Mouse (Mus musculus) kidney, embryonic 16.5 days (tissue): ENCODE data around the gene Endod1. TPM values are rescaled to one million over a fixed set of nuclear protein-coding genes. Genes with fewer than 3 reads are reported as not detected.

ENCODE experiments used
- ATAC-seq: fragments of 200-750 bp; cut with Nextera tagmentation; 2 replicates; pipeline ENCODE4 v1.8.0; 2017; ENCODE audit warnings: moderate TSS enrichment; ENCODE audit not compliant: low FRiP score, low TSS enrichment
- H3K27ac ChIP-seq: fragments of 300-500 bp; sonication (generic); 2 replicates; pipeline ENCODE4 v1.5.1; 2014; ENCODE audit warnings: low read length
- H3K27me3 ChIP-seq: fragments of 300-500 bp; sonication (generic); 2 replicates; pipeline ENCODE4 v1.6.1; 2014; ENCODE audit warnings: low read length, control low read depth, mixed read lengths; ENCODE audit not compliant: insufficient read depth
- H3K36me3 ChIP-seq: fragments of 300-500 bp; sonication (generic); 2 replicates; pipeline ENCODE4 v1.6.1; 2014; ENCODE audit warnings: low read length, control low read depth, mixed read lengths; ENCODE audit not compliant: insufficient read depth
- H3K4me1 ChIP-seq: fragments of 300-500 bp; sonication (generic); 2 replicates; pipeline ENCODE4 v1.6.1; 2014; ENCODE audit warnings: low read length, control low read depth, mixed read lengths; ENCODE audit not compliant: insufficient read depth
- H3K4me2 ChIP-seq: fragments of 300-500 bp; sonication (generic); replicated peaks from 2 replicates; pipeline ENCODE4 v1.6.1; 2014; ENCODE audit warnings: low read depth, low read length
- H3K4me3 ChIP-seq: fragments of 300-500 bp; sonication (generic); 2 replicates; pipeline ENCODE4 v1.5.1; 2014; ENCODE audit warnings: mild to moderate bottlenecking, low read length
- H3K9ac ChIP-seq: fragments of 300-500 bp; sonication (generic); replicated peaks from 2 replicates; pipeline ENCODE4 v1.6.1; 2014; ENCODE audit warnings: low read length
- H3K9me3 ChIP-seq: fragments of 300-500 bp; sonication (generic); 2 replicates; pipeline ENCODE4 v1.6.1; 2016; ENCODE audit warnings: low read length, control low read depth
- WGBS: fragments of 180-500 bp; shearing (Covaris S2); extraction: QIAGEN DNeasy Blood & Tissue Kit; methylation state at CpG from one replicate; pipeline ENCODE4 v1.1.7; 2014; 5-methylcytosine and 5-hydroxymethylcytosine counted together
- polyA plus RNA-seq: library from polyadenylated mRNA; unstranded; fragments of >200 nt; fragmentation: Nextera tagmentation; extraction: Ambion mirVana; gene quantifications from 2 replicates; pipeline ENCODE4 v1.2.1, GENCODE M21; 2015

Gene Endod1
- polyA plus RNA-seq, 1 experiment from 2014 or later: 17.8 TPM

DNA sequence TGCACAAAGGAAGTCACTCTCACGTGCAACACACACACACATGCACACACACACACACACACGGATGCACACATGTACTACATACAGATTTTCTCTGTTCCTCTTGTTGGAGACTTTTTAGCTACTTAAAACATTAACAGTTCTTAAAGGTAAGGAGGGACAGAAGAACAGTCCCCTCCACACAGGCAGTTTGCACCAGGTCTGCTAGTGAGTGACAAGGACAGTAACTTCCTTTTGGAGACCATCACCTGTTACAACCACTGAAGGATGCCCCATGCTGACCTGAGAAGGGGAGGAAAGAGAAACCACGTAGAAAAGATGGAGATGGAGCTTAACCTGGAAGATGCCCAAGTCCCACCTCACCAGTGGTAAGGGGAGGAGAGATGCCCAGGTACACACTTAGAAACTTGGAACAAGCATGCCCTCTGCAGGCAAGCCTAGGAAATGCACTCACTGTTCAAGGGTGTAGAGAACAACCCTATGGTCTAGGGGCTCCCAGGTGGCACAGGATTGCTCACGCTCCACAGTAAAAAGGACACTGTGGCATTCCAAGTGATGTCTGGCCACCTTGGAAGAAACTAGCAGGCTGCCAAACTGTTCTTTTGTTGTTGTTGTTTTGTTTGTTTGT, 39.2 kb downstream of the Endod1 start:
- Histone ChIP-seq H3K9ac (no peak overlapping the region), H3K4me2 (no peak overlapping the region), H3K4me1 (no peaks in the 10 kb centered on the region), H3K36me3 (no peaks in the 10 kb centered on the region), H3K27ac (no peak overlapping the region), H3K4me3 (no peak overlapping the region), H3K9me3 (no peaks in the 10 kb centered on the region), H3K27me3 (no peaks in the 10 kb centered on the region)
- ATAC-seq: peak; percentile 71
- WGBS: 58% methylated on average over 4 of the region's 4 CpGs

DNA sequence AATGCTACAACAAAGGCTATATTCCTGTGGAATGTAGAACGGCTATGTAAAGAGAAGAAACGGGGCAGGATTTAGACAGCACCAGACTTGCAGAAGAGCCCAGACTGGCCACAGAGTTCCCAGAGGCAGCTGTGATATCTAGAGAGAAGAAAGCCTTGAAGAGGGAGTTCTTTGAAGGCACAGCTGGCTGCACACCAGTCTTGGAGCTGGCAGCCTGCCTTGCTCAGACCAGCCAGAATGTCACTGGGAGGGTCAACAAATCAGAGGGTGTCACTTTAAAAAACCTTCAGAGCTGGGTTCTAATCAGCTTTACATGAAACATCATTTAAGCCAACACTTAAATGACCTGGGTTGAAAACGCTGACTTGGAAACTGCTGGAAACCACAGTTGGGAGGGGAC, 42.6 kb downstream of the Endod1 start:
- no peaks in the 10 kb centered on the region for H3K9me3 ChIP-seq
- WGBS: 67% methylated on average over 3 of the region's 3 CpGs
- no peak overlapping the region for H3K4me3 ChIP-seq
- no peaks in the 10 kb centered on the region for H3K27me3 ChIP-seq
- no peaks in the 10 kb centered on the region for H3K36me3 ChIP-seq
- H3K4me1 ChIP-seq: no peaks in the 10 kb centered on the region
- H3K4me2 ChIP-seq: no peak overlapping the region
- ATAC-seq: no peak
- H3K27ac ChIP-seq: no peak overlapping the region
- H3K9ac ChIP-seq: no peak overlapping the region

GRCm38 (mm10) chr9:14336901-14337300, 44.4 kb downstream of the Endod1 start:
- Histone ChIP-seq H3K9ac (no peak overlapping the region), H3K9me3 (no peaks in the 10 kb centered on the region), H3K36me3 (peaks cover 7% of the 10 kb centered on the region; the same call in 1 of the 2 replicates), H3K27me3 (no peaks in the 10 kb centered on the region), H3K4me2 (no peak overlapping the region), H3K4me3 (no peak overlapping the region), H3K27ac (no peak overlapping the region), H3K4me1 (no peaks in the 10 kb centered on the region)
- ATAC-seq: no peak
- WGBS: 95% methylated on average over 3 of the region's 3 CpGs

GRCm38 (mm10) chr9:14335829-14336228, 45.5 kb downstream of the Endod1 start:
- no peaks in the 10 kb centered on the region for H3K4me1 ChIP-seq
- no peak for ATAC-seq

GRCm38 (mm10) chr9:14316618-14317017, 64.7 kb downstream of the Endod1 start:
- Histone ChIP-seq H3K27ac (no peak overlapping the region), H3K9me3 (no peaks in the 10 kb centered on the region), H3K9ac (no peak overlapping the region), H3K27me3 (no peaks in the 10 kb centered on the region), H3K4me3 (no peak overlapping the region), H3K36me3 (peaks cover 55% of the 10 kb centered on the region), H3K4me2 (no peak overlapping the region), H3K4me1 (no peaks in the 10 kb centered on the region)
- ATAC-seq: no peak
- 93% methylated on average over 1 of the region's 1 CpGs for WGBS

More at GRCm38 (mm10) chr9:14335829-14336228, 45.5 kb downstream of the Endod1 start:
- Histone ChIP-seq H3K9me3 (no peaks in the 10 kb centered on the region), H3K4me2 (no peak overlapping the region), H3K27ac (no peak overlapping the region), H3K27me3 (no peaks in the 10 kb centered on the region), H3K9ac (no peak overlapping the region), H3K36me3 (peaks cover 12% of the 10 kb centered on the region; the same call in 1 of the 2 replicates), H3K4me3 (no peak overlapping the region)
- WGBS: 84% methylated on average over 4 of the region's 4 CpGs

DNA sequence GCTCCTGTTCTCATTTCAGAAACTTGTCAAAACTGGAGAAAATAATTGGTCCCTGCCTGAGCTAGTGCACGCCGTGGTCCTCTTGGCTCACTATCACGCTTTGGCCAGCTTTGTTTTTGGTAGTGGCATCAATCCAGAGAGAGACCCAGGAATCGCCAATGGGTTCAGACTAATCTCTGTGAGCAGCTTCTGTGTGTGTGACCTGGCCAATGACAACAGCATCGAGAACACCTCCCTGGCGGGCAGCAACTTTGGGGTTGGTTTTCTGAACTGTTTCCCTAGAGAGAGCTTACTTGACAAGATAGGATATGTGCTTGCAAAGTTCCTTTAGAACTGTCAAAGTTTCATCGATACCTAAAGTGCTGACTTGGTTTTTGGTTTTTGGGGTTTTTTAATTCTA, 66.8 kb downstream of the Endod1 start:
- Histone ChIP-seq H3K9me3 (no peaks in the 10 kb centered on the region), H3K27ac (no peak overlapping the region), H3K27me3 (no peaks in the 10 kb centered on the region), H3K4me1 (no peaks in the 10 kb centered on the region), H3K4me3 (no peak overlapping the region), H3K9ac (no peak overlapping the region), H3K4me2 (no peak overlapping the region), H3K36me3 (peaks cover 50% of the 10 kb centered on the region)
- no peak for ATAC-seq
- 86% methylated on average over 7 of the region's 7 CpGs for WGBS

DNA sequence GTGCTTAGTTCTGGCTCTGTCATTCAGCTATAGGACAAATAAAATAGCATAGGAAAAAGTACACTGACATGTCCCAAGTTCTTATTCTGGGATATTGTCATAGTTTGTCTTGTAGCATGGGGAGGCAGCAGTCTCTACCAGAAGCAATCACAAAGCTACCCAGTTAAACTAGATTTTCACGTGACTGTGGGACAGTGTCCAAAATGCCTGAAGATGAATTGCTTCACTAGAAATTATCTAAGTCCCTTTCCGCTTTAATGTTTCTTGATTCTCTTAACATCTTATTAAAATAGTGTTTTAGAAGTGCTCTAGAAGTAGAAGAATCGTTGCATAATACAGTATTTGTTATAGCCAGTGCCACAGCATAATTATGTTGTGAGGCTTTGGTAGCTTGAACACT, 67.3 kb downstream of the Endod1 start:
- Histone ChIP-seq H3K27me3 (no peaks in the 10 kb centered on the region), H3K27ac (no peak overlapping the region), H3K9ac (no peak overlapping the region), H3K4me3 (no peak overlapping the region), H3K4me2 (no peak overlapping the region), H3K4me1 (no peaks in the 10 kb centered on the region), H3K36me3 (peaks cover 48% of the 10 kb centered on the region), H3K9me3 (no peaks in the 10 kb centered on the region)
- WGBS: 86% methylated on average over 3 of the region's 3 CpGs
- ATAC-seq: no peak

GRCm38 (mm10) chr9:14307341-14307740, 74.0 kb downstream of the Endod1 start:
- ATAC-seq: no peak
- Histone ChIP-seq H3K9me3 (no peaks in the 10 kb centered on the region), H3K4me2 (no peak overlapping the region), H3K4me1 (peaks cover 3% of the 10 kb centered on the region), H3K9ac (no peak overlapping the region), H3K27ac (no peak overlapping the region), H3K4me3 (no peak overlapping the region), H3K27me3 (no peaks in the 10 kb centered on the region), H3K36me3 (peaks cover 22% of the 10 kb centered on the region)
- WGBS: 83% methylated on average over 3 of the region's 3 CpGs

DNA sequence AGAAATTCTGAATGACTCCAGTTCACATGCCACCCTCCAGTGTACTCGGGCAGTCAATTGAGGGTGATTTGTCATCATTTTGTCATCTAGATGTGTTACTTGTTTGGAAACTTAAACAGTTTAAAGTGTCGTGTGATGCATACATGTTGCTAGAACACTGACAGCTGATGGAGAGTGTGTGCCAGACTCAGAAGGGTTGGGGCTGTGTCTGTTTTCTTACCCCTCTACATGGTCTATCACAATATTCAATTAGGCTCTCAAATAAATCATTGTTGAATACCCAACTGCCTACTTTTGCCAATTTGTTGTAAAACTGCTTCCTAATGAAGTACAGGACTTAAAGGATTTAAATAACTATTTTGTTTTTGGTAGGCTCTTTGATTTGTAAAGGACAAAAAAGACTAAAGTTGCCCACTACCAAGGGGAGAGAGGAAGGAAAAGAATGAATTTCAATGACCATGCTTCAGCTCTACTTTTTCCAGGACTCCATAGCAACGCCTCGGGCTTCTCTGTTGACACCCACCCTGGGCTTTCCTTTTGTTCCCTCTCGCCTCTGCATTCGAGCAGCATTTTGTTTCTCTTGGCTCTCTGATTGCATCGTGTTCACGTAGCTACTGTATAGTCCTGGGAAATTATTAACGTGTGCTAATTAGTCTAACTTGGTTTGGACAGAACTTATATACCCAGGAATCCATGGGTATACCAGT, 76.9 kb downstream of the Endod1 start:
- Histone ChIP-seq H3K27me3 (no peaks in the 10 kb centered on the region), H3K4me1 (peaks cover 12% of the 10 kb centered on the region), H3K4me3 (no peak overlapping the region), H3K27ac (no peak overlapping the region), H3K9me3 (no peaks in the 10 kb centered on the region), H3K36me3 (peaks cover 13% of the 10 kb centered on the region), H3K4me2 (no peak overlapping the region), H3K9ac (no peak overlapping the region)
- no peak for ATAC-seq
- 70% methylated on average over 9 of the region's 9 CpGs for WGBS
